Mouse (Mus musculus) embryonic facial prominence, embryonic 13.5 days (tissue): Measurements from ENCODE around the gene Dcbld2. TPM values are rescaled to one million over a fixed set of nuclear protein-coding genes. Genes with fewer than 3 reads are reported as not detected.
A peak's percentile ranks its signal among the peaks of the same experiment; 100 is the strongest.

ENCODE experiments used
- ATAC-seq: fragments of 200-750 bp; cut with Nextera tagmentation; 2 replicates; pipeline ENCODE4 v1.8.0; 2017; ENCODE audit warnings: low read depth; ENCODE audit not compliant: insufficient number of reproducible peaks, insufficient read depth, low FRiP score, low TSS enrichment
- H3K27ac ChIP-seq: fragments of 300-500 bp; sonication (generic); 2 replicates; pipeline ENCODE4 v1.5.1; 2015; ENCODE audit warnings: moderate library complexity, mild to moderate bottlenecking, inconsistent platforms
- H3K27me3 ChIP-seq: fragments of 300-500 bp; sonication (generic); 2 replicates; pipeline ENCODE4 v1.6.1; 2015; ENCODE audit warnings: mild to moderate bottlenecking, inconsistent platforms
- H3K36me3 ChIP-seq: fragments of 300-500 bp; sonication (generic); 2 replicates; pipeline ENCODE4 v1.6.1; 2015; ENCODE audit warnings: mild to moderate bottlenecking, inconsistent platforms
- H3K4me1 ChIP-seq: fragments of 300-500 bp; sonication (generic); 2 replicates; pipeline ENCODE4 v1.6.1; 2015; ENCODE audit warnings: inconsistent platforms
- H3K4me2 ChIP-seq: fragments of 300-500 bp; sonication (generic); 2 replicates; pipeline ENCODE4 v1.6.1; 2015; ENCODE audit warnings: moderate library complexity, mild to moderate bottlenecking, inconsistent platforms
- H3K4me3 ChIP-seq: fragments of 300-500 bp; sonication (generic); 2 replicates; pipeline ENCODE4 v1.5.1; 2015; ENCODE audit warnings: mild to moderate bottlenecking, inconsistent platforms
- H3K9ac ChIP-seq: fragments of 300-500 bp; sonication (generic); 2 replicates; pipeline ENCODE4 v1.6.1; 2015; ENCODE audit warnings: mild to moderate bottlenecking, inconsistent platforms
- H3K9me3 ChIP-seq: fragments of 300-500 bp; sonication (generic); 2 replicates; pipeline ENCODE4 v1.6.1; 2016; ENCODE audit warnings: inconsistent platforms
- WGBS: fragments of 180-500 bp; shearing (Covaris S2); methylation state at CpG from one replicate; pipeline ENCODE4 v1.1.7; 2015; ENCODE audit warnings: mixed read lengths; 5-methylcytosine and 5-hydroxymethylcytosine counted together
- polyA plus RNA-seq: library from polyadenylated mRNA; unstranded; fragments of >200 nt; fragmentation: Nextera tagmentation; extraction: Ambion mirVana; gene quantifications from 2 replicates; pipeline ENCODE4 v1.2.1, GENCODE M21; 2015

Dcbld2 gene
- polyA plus RNA-seq, 1 experiment from 2014 or later, result 5.6 TPM

- peak overlapping the region; percentile 81 for H3K9ac ChIP-seq
- H3K27ac ChIP-seq, result peak overlapping the region; percentile 83
- peak overlapping the region; percentile 75 for H3K4me3 ChIP-seq
- H3K27me3 ChIP-seq, result no peaks in the 10 kb centered on the region
- H3K9me3 ChIP-seq, result no peaks in the 10 kb centered on the region
- peaks cover 12% of the 10 kb centered on the region for H3K4me1 ChIP-seq
- under 1% methylated on average over 67 of the region's 89 CpGs for WGBS
- peak overlapping the region; percentile 79 for H3K4me2 ChIP-seq
- no peak; the same call in 1 of the 2 replicates for ATAC-seq
- no peaks in the 10 kb centered on the region for H3K36me3 ChIP-seq
Observed at GRCm38 (mm10) chr16:58408487-58409281, 441 bp downstream of the Dcbld2 start.

GRCm38 (mm10) chr16:58409825-58410224 lies 1.6 kb downstream of the Dcbld2 start:
- Histone ChIP-seq H3K27ac (no peak overlapping the region), H3K4me2 (peak overlapping the region; percentile 79), H3K9me3 (no peaks in the 10 kb centered on the region), H3K4me1 (peaks cover 16% of the 10 kb centered on the region), H3K4me3 (peak overlapping the region; percentile 75), H3K9ac (peak overlapping the region; percentile 81), H3K27me3 (no peaks in the 10 kb centered on the region), H3K36me3 (no peaks in the 10 kb centered on the region)
- ATAC-seq, result no peak
- 43% methylated on average over 7 of the region's 7 CpGs for WGBS

GRCm38 (mm10) chr16:58414801-58415200 lies 6.6 kb downstream of the Dcbld2 start:
- H3K36me3 ChIP-seq, result 0 out of 2 replicates have a peak, but pooled peaks cover 3% of the 10 kb centered on the region
- WGBS, result 91% methylated on average over 4 of the region's 4 CpGs
- no peak for ATAC-seq
- H3K9me3 ChIP-seq, result no peaks in the 10 kb centered on the region
- peaks cover 10% of the 10 kb centered on the region for H3K4me1 ChIP-seq
- H3K4me3 ChIP-seq, result no peak overlapping the region
- no peak overlapping the region for H3K4me2 ChIP-seq
- H3K27ac ChIP-seq, result no peak overlapping the region
- no peaks in the 10 kb centered on the region for H3K27me3 ChIP-seq
- H3K9ac ChIP-seq, result no peak overlapping the region

- 96% methylated on average over 2 of the region's 2 CpGs for WGBS
- no peaks in the 10 kb centered on the region for H3K9me3 ChIP-seq
- no peak overlapping the region for H3K4me2 ChIP-seq
- no peak overlapping the region for H3K9ac ChIP-seq
- no peak overlapping the region for H3K27ac ChIP-seq
- no peaks in the 10 kb centered on the region for H3K27me3 ChIP-seq
- ATAC-seq, result no peak
- peaks cover 9% of the 10 kb centered on the region; the same call in 1 of the 2 replicates for H3K4me1 ChIP-seq
- H3K4me3 ChIP-seq, result no peak overlapping the region
- 0 out of 2 replicates have a peak, but pooled peaks cover 3% of the 10 kb centered on the region for H3K36me3 ChIP-seq
Observed at GRCm38 (mm10) chr16:58415500-58415899, 7.3 kb downstream of the Dcbld2 start.

GRCm38 (mm10) chr16:58421696-58422354 lies 13.6 kb downstream of the Dcbld2 start:
- Histone ChIP-seq H3K4me1 (peaks cover 16% of the 10 kb centered on the region), H3K4me2 (no peak overlapping the region), H3K9ac (no peak overlapping the region), H3K27ac (no peak overlapping the region), H3K27me3 (no peaks in the 10 kb centered on the region), H3K36me3 (0 out of 2 replicates have a peak, but pooled peaks cover 3% of the 10 kb centered on the region), H3K9me3 (no peaks in the 10 kb centered on the region), H3K4me3 (no peak overlapping the region)
- ATAC-seq, result no peak
- 40% methylated on average over 11 of the region's 11 CpGs for WGBS

GRCm38 (mm10) chr16:58430246-58430645 lies 22.0 kb downstream of the Dcbld2 start:
- no peaks in the 10 kb centered on the region; the same call in 1 of the 2 replicates for H3K4me1 ChIP-seq
- H3K36me3 ChIP-seq, result peaks cover 7% of the 10 kb centered on the region
- H3K4me2 ChIP-seq, result no peak overlapping the region
- no peak overlapping the region for H3K4me3 ChIP-seq
- WGBS, result 75% methylated on average over 7 of the region's 7 CpGs
- no peak overlapping the region for H3K9ac ChIP-seq
- H3K9me3 ChIP-seq, result no peaks in the 10 kb centered on the region
- no peaks in the 10 kb centered on the region for H3K27me3 ChIP-seq
- H3K27ac ChIP-seq, result no peak overlapping the region
- no peak for ATAC-seq

- Histone ChIP-seq H3K36me3 (peaks cover 15% of the 10 kb centered on the region), H3K9me3 (no peaks in the 10 kb centered on the region), H3K4me2 (no peak overlapping the region), H3K9ac (no peak overlapping the region), H3K27me3 (no peaks in the 10 kb centered on the region), H3K27ac (no peak overlapping the region), H3K4me1 (no peaks in the 10 kb centered on the region; the same call in 1 of the 2 replicates), H3K4me3 (no peak overlapping the region)
- no peak for ATAC-seq
- 95% methylated on average over 1 of the region's 1 CpGs for WGBS
Observed at GRCm38 (mm10) chr16:58432384-58432783, 24.1 kb downstream of the Dcbld2 start.

- H3K27me3 ChIP-seq, result no peaks in the 10 kb centered on the region
Observed at GRCm38 (mm10) chr16:58444735-58445134, 36.5 kb downstream of the Dcbld2 start.

GRCm38 (mm10) chr16:58446281-58447259 lies 38.3 kb downstream of the Dcbld2 start:
- H3K9ac ChIP-seq, result no peak overlapping the region
- no peak for ATAC-seq
- H3K4me1 ChIP-seq, result no peaks in the 10 kb centered on the region
- H3K27ac ChIP-seq, result no peak overlapping the region
- no peaks in the 10 kb centered on the region for H3K9me3 ChIP-seq
- H3K4me2 ChIP-seq, result no peak overlapping the region
- 95% methylated on average over 4 of the region's 4 CpGs for WGBS
- peaks cover 20% of the 10 kb centered on the region for H3K36me3 ChIP-seq
- no peak overlapping the region for H3K4me3 ChIP-seq
- no peaks in the 10 kb centered on the region for H3K27me3 ChIP-seq

More at GRCm38 (mm10) chr16:58444735-58445134, 36.5 kb downstream of the Dcbld2 start:
- Histone ChIP-seq H3K9ac (no peak overlapping the region), H3K27ac (no peak overlapping the region), H3K36me3 (peaks cover 11% of the 10 kb centered on the region), H3K4me1 (no peaks in the 10 kb centered on the region), H3K4me3 (no peak overlapping the region), H3K9me3 (no peaks in the 10 kb centered on the region), H3K4me2 (no peak overlapping the region)
- WGBS, result 77% methylated on average over 6 of the region's 6 CpGs
- ATAC-seq, result no peak

- no peak overlapping the region for H3K9ac ChIP-seq
- H3K9me3 ChIP-seq, result no peaks in the 10 kb centered on the region
- H3K27ac ChIP-seq, result no peak overlapping the region
- no peak overlapping the region for H3K4me3 ChIP-seq
- H3K36me3 ChIP-seq, result peaks cover 22% of the 10 kb centered on the region
- no peak for ATAC-seq
- no peaks in the 10 kb centered on the region for H3K4me1 ChIP-seq
- WGBS, result 85% methylated on average over 4 of the region's 4 CpGs
- H3K27me3 ChIP-seq, result no peaks in the 10 kb centered on the region
- no peak overlapping the region for H3K4me2 ChIP-seq
Observed at GRCm38 (mm10) chr16:58449073-58449472, 40.8 kb downstream of the Dcbld2 start.

GRCm38 (mm10) chr16:58450648-58451047 lies 42.4 kb downstream of the Dcbld2 start:
- Histone ChIP-seq H3K36me3 (peaks cover 21% of the 10 kb centered on the region), H3K27me3 (no peaks in the 10 kb centered on the region), H3K4me3 (no peak overlapping the region), H3K27ac (no peak overlapping the region), H3K9ac (no peak overlapping the region), H3K4me2 (no peak overlapping the region), H3K9me3 (no peaks in the 10 kb centered on the region), H3K4me1 (no peaks in the 10 kb centered on the region)
- no peak for ATAC-seq
- 76% methylated on average over 6 of the region's 6 CpGs for WGBS
